Mouse (Mus musculus) small intestine, adult 2 months (tissue): ENCODE results near the gene Eepd1. TPM values are rescaled to one million over a fixed set of nuclear protein-coding genes. Genes with fewer than 3 reads are reported as not detected.
A peak's percentile ranks its signal among the peaks of the same experiment; 100 is the strongest.

ENCODE experiments used
- H3K27ac ChIP-seq: fragments of 200-500 bp; 2 replicates; pipeline ENCODE4 v1.5.1; 2012; ENCODE audit warnings: low read depth, low read length, control low read depth, inconsistent platforms; ENCODE audit not compliant: insufficient read depth
- H3K27me3 ChIP-seq: fragments of 200-500 bp; 2 replicates; pipeline ENCODE4 v1.6.1; 2012; ENCODE audit warnings: mild to moderate bottlenecking, moderate library complexity, low read length, inconsistent platforms; ENCODE audit not compliant: control insufficient read depth, insufficient read depth
- H3K36me3 ChIP-seq: fragments of 200-500 bp; 2 replicates; pipeline ENCODE4 v1.6.1; 2012; ENCODE audit warnings: mild to moderate bottlenecking, low read length, control low read depth, inconsistent platforms; ENCODE audit not compliant: control insufficient read depth, insufficient read depth
- H3K4me1 ChIP-seq: fragments of 200-500 bp; 2 replicates; pipeline ENCODE4 v1.6.1; 2012; ENCODE audit warnings: low read length, inconsistent platforms, mixed read lengths; ENCODE audit not compliant: control insufficient read depth, insufficient read depth, insufficient read length
- H3K4me3 ChIP-seq: fragments of 200-500 bp; 2 replicates; pipeline ENCODE4 v1.5.1; 2012; ENCODE audit warnings: low read depth, mild to moderate bottlenecking, control low read depth, inconsistent platforms, low read length, moderate library complexity
- CTCF ChIP-seq: fragments of 200-500 bp; IDR thresholded peaks from 2 replicates; pipeline ENCODE4 v1.5.1; 2012; ENCODE audit warnings: low read depth, mild to moderate bottlenecking, control low read depth, inconsistent platforms, low read length, moderate library complexity, mixed read lengths; ENCODE audit not compliant: insufficient replicate concordance, insufficient read length; ENCODE audit errors: extremely low read depth
- POLR2A ChIP-seq: fragments of 200-500 bp; IDR thresholded peaks from 2 replicates; pipeline ENCODE4 v1.6.1; 2012; ENCODE audit warnings: low read depth, mild to moderate bottlenecking, control low read depth, inconsistent platforms, low read length, moderate library complexity
- WGBS: fragments of 180-500 bp; shearing (Covaris S2); methylation state at CpG from one replicate; pipeline ENCODE4 v1.1.7; 2018; 5-methylcytosine and 5-hydroxymethylcytosine counted together
- polyA plus RNA-seq: library from polyadenylated mRNA; depleted of rRNA; stranded (reverse); fragments of >200 nt; gene quantifications from 2 replicates; pipeline ENCODE4 v1.2.3, GENCODE M21; 2012; rRNA removed

Eepd1 gene
- polyA plus RNA-seq, 1 experiment = 22.7 TPM

- WGBS = 22% methylated on average over 15 of the region's 15 CpGs
Observed at GRCm38 (mm10) chr9:25591390-25592354, 110.3 kb downstream of the Eepd1 start.

GRCm38 (mm10) chr9:25592355-25592955, 111.1 kb downstream of the Eepd1 start:
- H3K27me3 ChIP-seq = no peaks in the 10 kb centered on the region
- H3K4me3 ChIP-seq = no peak overlapping the region
- peaks cover 19% of the 10 kb centered on the region; the same call in 1 of the 2 replicates for H3K4me1 ChIP-seq
- peak overlapping the region; percentile 79 for H3K27ac ChIP-seq
- WGBS = 32% methylated on average over 4 of the region's 4 CpGs
- peaks cover 13% of the 10 kb centered on the region; the same call in 1 of the 2 replicates for H3K36me3 ChIP-seq
- TF ChIP-seq POLR2A (no peak), CTCF (no peak)

More at GRCm38 (mm10) chr9:25591390-25592354, 110.3 kb downstream of the Eepd1 start:
- no peaks in the 10 kb centered on the region for H3K27me3 ChIP-seq
- H3K36me3 ChIP-seq = peaks cover 16% of the 10 kb centered on the region; the same call in 1 of the 2 replicates
- peaks cover 19% of the 10 kb centered on the region; the same call in 1 of the 2 replicates for H3K4me1 ChIP-seq
- TF ChIP-seq POLR2A (no peak), CTCF (peak; percentile 85; the same call in 1 of the 2 replicates)
- H3K27ac ChIP-seq = peak overlapping the region; percentile 58
- H3K4me3 ChIP-seq = no peak overlapping the region

- Histone ChIP-seq H3K36me3 (no peaks in the 10 kb centered on the region), H3K4me3 (no peak overlapping the region), H3K27ac (no peak overlapping the region), H3K27me3 (no peaks in the 10 kb centered on the region), H3K4me1 (no peaks in the 10 kb centered on the region)
- TF ChIP-seq CTCF = no peak
- no peak for TF ChIP-seq POLR2A
- WGBS = 38% methylated on average over 2 of the region's 2 CpGs
Observed at GRCm38 (mm10) chr9:25624744-25625143, 143.4 kb downstream of the Eepd1 start.

GRCm38 (mm10) chr9:25629531-25630099, 148.3 kb downstream of the Eepd1 start:
- 58% methylated on average over 5 of the region's 5 CpGs for whole genome bisulfite sequencing
- Histone ChIP-seq H3K36me3 (no peaks in the 10 kb centered on the region), H3K27ac (no peak overlapping the region), H3K4me3 (no peak overlapping the region), H3K4me1 (no peaks in the 10 kb centered on the region), H3K27me3 (no peaks in the 10 kb centered on the region)
- no peak for TF ChIP-seq POLR2A

Other genes with a start within 250 kb of the Eepd1 start
- gene Sept7, start 229.1 kb upstream of the Eepd1 start, polyA plus RNA-seq = 0.85 and 2.4 TPM in 2 replicates